Mouse (Mus musculus): ENCODE measurements around the gene Polr2f.
A peak's percentile ranks its signal among the peaks of the same experiment; 100 is the strongest.

Polr2f gene

DNA sequence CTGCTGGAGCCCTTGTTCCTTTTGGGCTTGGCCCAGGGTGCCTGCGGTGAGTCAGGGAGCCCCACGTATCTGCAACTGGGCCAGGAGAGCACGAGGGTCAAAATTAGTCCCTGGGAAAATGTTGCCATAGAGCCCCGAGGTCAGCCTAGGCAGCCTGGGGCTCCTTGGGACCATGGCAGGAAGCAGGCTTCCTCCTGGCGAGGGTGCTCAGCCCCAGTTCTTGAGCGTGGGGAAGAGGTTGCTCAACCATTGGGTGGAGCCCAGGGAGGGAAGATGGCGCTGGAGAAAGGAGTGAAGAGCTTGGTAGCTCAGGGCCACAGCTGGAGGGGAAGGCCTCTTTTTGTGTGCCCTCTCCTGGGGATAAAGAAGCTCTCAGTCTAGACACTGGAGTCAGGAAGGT is 21.5 kb downstream of the Polr2f start:
- DNase-seq (ENCODE audit: low spot score) = no peak

DNA sequence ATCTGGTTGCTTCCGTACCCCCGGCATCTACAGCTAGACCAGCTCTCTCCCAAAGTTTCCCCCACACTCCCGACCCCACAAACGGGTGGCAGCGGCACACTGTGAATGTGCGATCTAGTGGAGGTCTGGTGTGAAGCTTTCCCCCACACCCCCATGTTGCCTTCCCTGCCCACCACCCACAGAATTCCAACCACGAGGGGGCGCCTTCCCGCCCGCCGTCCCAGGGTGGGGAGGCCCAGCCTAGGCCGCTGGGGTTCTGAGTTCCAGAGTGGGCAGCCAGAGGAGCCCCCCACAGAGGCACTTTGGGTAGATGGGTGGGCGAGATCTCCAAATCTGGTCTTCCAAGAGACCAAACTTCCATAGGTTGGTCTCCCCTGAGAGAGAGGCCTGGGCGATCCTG is 22.0 kb downstream of the Polr2f start:
- no peak for DNase-seq (ENCODE audit: low spot score)

DNA sequence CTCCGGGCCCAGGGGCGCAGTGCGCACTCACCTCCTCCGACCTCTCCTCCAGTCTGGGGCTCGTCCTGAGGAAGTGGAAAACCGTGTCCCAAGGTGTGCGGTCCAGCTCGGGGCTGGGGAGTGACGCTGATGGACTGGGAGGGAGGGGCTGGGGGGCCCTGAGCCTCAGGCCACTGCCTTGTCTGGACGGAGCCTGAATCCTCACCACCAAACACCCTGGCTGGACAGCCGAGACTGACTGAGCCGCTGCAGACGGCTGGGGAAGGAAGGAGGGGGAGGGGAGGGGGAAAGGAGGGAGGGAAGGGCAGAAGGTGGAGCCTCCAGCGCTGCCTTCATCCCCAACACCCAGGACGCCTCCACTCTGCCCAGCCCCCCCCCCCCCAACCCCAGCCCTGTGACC is 23.4 kb downstream of the Polr2f start:
- DNase-seq (ENCODE audit: low spot score) = no peak

DNA sequence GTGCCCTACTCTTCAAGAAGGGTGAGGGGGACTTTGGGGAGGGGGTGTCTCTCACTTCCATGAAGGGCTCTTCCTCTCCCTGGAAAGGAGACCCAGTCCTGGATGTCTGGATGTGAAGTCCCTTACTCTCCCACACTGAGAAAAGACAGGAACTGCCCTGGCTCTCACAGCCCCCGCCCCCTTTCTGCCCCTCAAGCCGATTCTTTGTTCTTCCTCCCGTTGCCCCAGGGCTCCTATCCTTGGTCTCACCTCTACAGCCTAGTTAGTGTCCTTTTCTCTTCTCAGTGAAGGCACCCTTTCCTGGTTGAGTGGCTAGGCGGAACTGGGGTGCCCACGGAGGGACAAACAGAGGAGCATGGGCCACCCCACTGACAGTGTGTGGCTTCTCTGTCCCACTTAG is 24.3 kb downstream of the Polr2f start, which contains the start of gene Sox10:
Gene Sox10, minus strand, starts transcription at position 101 of the 400 bp plus-strand sequence.
- DNase-seq (ENCODE audit: low spot score) = no peak

DNA sequence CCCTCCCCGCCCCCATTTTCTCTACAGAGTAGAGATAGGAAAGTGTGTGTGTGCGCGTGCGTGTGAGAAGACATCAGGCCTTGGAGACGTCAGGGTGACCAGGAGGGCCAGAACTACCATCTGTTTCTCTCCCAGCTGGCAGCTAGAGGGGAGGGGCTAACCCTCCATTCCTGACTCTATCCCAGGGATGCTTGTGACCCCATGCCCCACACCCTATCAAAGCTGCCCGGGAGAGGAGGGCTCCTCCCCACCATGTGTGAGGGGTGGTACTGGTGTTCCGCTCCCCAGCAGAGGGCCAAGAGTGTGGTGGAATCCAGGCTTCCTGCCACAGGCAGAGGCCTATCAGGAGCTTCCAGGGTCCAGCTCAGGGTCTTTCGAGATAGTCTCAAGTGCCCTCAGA is 25.9 kb downstream of the Polr2f start:
- no peak for DNase-seq (ENCODE audit: low spot score)

DNA sequence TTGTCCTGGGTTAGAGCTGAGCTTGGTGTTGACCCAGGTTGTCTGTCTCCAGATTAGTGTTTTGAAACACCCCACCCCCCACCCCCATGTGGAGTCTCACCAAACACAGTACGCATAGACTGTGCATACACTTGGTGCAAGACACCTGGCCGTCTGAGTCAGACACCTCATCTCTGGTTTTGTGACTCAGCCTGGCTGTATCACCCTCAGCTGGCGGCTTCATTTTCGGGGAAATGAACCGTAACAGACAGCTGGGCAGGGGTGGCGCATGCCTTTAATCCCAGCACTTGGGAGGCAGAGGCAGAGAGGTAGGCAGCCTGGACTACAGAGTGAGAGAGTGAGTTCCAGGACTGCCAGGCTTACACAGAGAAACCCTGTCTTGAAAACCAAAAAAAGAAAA is 36.1 kb downstream of the Polr2f start:
- DNase-seq (ENCODE audit: low spot score) = no peak

DNA sequence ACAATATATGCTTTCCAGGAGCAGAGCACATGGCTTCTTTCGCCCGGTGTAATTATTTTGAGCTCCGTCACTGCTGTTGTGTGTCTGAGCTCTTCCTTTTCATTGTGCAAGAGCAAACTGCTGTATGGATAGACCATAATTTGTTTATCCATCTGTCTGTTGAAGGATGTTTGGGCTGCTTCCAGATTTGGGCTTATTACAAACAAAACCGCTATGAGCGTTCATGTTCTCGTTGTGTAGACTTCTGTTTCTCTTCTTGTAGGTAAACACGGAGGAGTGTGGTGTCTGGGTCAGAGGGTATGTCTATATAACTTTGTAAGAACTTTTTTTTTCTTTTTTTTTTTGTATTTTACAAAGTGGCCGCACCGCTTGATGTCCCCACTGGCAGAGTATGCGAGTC is 44.4 kb downstream of the Polr2f start:
- DNase-seq (ENCODE audit: low spot score) = peak; percentile 10

DNA sequence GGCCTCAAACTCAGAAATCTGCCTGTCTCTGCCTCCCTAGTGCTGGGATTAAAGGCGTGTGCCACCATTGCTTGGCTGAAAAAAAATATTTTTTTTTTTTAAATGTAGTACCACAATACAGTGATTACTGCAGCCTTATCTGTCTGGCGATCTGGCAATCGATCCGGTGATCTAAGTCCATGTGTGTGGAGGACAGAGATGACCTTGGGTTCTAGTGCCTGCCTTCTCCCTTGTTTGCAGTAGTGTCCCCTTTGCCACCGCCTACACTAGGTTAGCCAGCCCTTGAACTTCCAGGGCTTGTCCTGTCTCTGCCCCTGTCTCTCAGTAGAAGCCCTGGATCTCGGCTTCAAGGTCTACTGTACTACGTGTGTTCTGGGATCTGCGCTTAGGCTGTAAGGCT is 47.0 kb downstream of the Polr2f start:
- no peak for DNase-seq (ENCODE audit: low spot score)

DNA sequence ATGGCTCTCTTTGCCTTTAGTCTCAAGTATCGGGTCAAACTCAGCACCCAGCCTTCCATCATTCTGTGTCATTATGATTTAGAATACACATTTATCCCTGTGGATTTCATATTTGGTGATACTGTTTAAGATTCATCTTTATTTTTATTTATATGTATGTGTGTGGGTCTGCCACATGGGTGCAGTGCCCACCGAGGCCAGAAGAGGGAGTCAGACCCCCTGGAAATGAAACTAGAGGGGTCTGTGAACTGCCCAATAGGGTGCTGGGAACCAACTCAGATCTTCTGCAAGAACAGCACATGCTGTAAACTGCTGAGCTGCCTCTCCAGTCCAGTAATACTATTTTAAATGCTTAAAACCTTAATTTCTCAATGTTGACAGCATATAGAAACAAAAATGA is 50.6 kb downstream of the Polr2f start:
- DNase-seq (ENCODE audit: low spot score) = no peak

DNA sequence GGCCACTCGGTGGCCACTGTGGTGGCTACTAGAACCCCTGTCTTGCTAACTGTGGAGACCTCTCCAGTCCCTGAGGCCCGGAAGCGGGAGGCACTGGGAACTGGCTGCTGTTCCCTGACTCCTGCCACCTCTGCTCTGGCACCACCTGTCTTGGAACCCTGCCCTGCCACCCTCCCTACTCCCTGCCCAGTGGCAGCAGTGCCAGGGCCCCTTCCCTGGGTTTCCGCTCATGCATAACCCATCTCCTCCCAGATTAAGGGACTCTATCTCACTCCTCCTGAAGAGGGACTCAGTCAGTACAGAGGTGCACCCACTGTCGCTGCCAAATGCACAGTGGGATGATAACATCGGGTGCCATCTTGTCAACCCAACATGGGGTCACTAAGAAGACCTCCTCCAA is 51.6 kb downstream of the Polr2f start:
- DNase-seq (ENCODE audit: low spot score) = no peak

DNA sequence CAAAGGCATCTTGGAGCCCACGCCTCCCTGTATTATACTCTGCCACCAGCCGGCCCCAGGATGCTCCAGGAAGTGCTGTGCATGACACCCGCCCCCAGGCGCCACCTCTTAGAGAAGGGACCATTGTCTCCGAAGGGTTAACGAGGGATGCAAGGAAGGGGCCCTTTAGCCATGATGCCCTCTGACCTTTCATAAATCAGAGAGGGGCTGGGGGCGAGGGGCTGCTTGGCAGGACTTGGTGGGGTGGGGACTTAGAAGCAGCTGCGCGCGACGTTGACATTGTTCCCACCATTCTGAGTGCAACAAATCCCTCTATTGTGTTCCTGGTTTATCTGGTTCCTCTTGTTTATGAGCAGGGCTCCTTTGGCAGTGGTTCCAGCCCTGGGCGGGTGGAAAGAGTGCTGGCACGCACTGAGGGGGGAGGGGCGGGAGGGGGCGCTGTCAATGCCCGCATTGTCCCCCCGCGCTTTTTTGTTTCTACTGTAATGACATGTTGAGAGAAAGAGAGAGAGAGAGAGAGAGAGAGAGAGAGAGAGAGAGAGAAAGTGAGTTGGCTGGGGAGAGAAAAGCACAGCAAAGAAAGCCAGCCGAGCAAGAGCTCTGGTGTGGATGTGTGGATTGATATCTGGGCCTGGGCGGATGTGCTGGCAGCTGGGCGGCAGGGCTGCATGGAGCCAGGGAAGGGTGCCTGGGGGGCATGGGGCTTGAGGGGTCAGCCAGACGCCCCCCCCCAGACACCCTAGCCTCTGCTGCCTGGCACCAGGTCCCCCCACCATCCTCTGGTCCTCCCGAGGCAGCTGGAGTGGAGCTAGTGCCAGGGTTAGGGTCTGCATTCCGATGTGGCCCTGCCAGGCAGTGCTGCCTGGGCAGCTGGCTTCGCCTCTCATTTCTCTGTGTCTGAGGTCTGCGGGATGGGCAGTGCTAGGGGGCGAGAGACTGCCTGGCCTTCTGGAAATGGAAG is 52.4 kb downstream of the Polr2f start:
- peak; percentile 55 for DNase-seq (ENCODE audit: low spot score)

DNA sequence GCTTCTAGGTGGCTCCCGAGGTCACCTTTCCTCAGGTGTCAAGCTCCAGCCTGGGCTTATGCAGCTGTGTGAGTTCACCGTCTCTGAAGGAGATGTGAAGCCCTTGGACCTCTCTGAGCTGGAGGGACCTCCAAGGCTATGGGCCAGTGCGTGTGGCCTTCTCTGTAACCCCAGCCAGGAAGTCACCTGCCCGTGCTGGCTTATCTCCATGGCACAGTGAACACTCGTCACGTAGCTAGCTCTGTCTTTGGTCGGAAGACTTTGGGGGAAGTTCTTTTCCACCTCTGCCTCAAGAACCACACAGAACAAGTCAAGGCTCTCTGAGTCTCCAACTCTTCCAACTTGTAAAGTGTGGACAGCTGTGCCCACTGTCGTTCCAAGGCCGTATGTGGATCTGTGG is 53.2 kb downstream of the Polr2f start:
- no peak for DNase-seq (ENCODE audit: low spot score)

DNA sequence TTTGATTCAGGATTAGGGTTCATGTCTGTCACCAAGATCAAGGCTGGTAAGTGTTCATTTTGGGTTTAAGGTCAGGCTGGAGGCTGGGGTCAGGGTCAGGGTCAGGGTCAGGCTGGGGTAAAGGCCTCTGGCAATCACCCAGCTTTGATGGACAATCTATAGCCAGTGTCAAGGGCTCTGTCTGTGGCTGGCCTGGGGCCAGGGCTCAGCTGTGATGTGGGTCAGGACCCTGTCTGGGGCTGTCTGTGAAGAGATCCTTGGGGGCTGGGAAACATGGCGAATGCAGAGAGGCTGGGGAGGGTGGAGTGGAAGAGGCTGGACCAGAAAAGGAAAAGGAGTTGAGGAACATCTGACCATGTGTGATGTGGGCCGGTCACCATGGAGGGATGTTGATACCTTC is 54.1 kb downstream of the Polr2f start:
- no peak for DNase-seq (ENCODE audit: low spot score)

DNA sequence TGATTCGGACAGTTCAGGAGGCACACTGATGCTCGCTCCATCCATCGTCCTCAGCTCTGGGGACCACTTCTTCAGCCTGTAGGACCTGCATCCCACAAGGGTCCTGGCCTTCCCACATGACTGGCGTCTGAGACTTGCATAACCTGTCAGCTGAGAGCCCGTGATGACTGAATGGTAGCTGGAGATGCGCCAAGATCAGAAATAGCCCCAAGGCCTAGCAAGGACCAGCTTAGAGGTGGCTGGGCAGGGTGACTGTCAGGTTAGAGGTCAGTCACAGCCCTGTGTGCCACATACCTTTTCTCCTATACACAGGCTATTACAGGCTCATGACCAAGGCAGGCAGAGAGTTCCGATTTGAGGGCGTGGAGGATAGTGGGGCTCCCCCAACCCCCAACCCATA is 54.7 kb downstream of the Polr2f start:
- DNase-seq (ENCODE audit: low spot score) = no peak

DNA sequence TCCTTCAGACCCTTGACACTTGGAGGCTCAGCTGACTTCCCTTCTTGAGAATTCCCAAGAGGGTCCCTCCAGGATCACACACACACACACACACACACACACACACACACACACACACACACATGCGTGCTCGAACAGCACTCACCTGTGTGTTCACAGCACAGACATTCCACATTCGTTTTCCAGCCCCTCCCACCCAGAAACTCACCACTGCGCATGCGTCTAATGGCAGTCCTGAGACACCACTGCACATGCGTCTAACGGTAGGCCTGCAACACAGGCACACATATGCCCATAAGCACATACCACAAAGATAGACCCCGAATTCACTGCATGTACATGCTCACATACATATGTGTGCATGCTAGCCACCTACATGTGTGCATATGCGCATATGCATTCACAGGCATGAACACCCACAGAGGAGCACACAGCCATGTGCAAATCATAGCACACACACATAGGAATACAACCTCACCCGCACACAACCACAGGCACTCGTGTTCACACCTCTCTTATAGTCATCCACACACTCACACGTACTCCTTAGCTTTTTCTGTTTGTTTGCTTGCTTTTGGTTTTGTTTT is 58.7 kb downstream of the Polr2f start:
- no peak for DNase-seq (ENCODE audit: low spot score)
